In genomic region chr10:19877257-19877656, GRCm38 (mm10) we compare ENCODE assay signal across 24 mouse cellular contexts. TPM values are rescaled to one million over a fixed set of nuclear protein-coding genes. Genes with fewer than 3 reads are reported as not detected.
DNase-seq lines count a peak whose midpoint lies in the region; ATAC-seq and TF ChIP-seq lines count a peak whose summit lies in the region.
"Had no signal": no experiment of that assay in that cellular context is flagged by ENCODE, and none has a peak within 500 bp of the region (broad histone marks: within the 10 kb centered on the region; RNA-seq: fewer than 3 reads in every experiment).

No protein-coding gene starts in this region.

- peak; percentile 78 for ATAC-seq in liver, embryonic 16.5 days (ENCODE audit: low read depth)

- no peaks in the 10 kb centered on the region; the same call in 1 of the 2 replicates for H3K79me2 ChIP-seq in liver, adult 2 months (ENCODE audit: control insufficient read depth, insufficient read depth, low read length)

- no peak overlapping the region for H3K9ac ChIP-seq in liver, adult 2 months (ENCODE audit: low read depth, low read length)
- no peak overlapping the region for H3K9ac ChIP-seq in liver, embryonic 16.5 days (ENCODE audit: low read depth, low read length)
- H3K9ac ChIP-seq: forebrain, embryonic 12.5 days; heart, embryonic 13.5 days; limb, embryonic 15.5 days; midbrain, embryonic 13.5 days had no signal

- H3K27ac ChIP-seq in liver, adult 2 months (replicated peaks; ENCODE audit: insufficient read depth, low read depth, low read length), result 0 out of 2 replicates have a peak overlapping the region, but pooled peaks have one; percentile 25
- H3K27ac ChIP-seq in liver, embryonic 16.5 days (ENCODE audit: low read length), result peak overlapping the region; percentile 53
- H3K27ac ChIP-seq: forebrain, embryonic 12.5 days; heart, embryonic 13.5 days; hindbrain, postnatal 0 days; limb, embryonic 15.5 days had no signal

- peaks cover 16% of the 10 kb centered on the region for H3K36me3 ChIP-seq in liver, adult 2 months (ENCODE audit: control insufficient read depth, insufficient read depth, low read length)
- H3K36me3 ChIP-seq in liver, embryonic 16.5 days (ENCODE audit: control insufficient read depth, insufficient read depth), result no peaks in the 10 kb centered on the region
- H3K36me3 ChIP-seq: forebrain, embryonic 12.5 days; limb, embryonic 15.5 days; midbrain, embryonic 13.5 days had no signal

- H3K4me3 ChIP-seq in liver, adult 2 months (ENCODE audit: insufficient read depth, low read depth, low read length), result no peak overlapping the region
- no peak overlapping the region for H3K4me3 ChIP-seq in liver, embryonic 16.5 days (ENCODE audit: low read depth, low read length)
- H3K4me3 ChIP-seq: forebrain, embryonic 12.5 days; heart, embryonic 13.5 days; limb, embryonic 15.5 days; midbrain, embryonic 13.5 days; myocyte had no signal

- intact Hi-C loops in heart, postnatal 25 days (cut with DNase I), result no loop called here

- H3K9me3 ChIP-seq in liver, embryonic 16.5 days (replicated peaks; ENCODE audit: control insufficient read depth, low read length), result no peaks in the 10 kb centered on the region
- H3K9me3 ChIP-seq: forebrain, embryonic 12.5 days; G1E; heart, embryonic 13.5 days; limb, embryonic 15.5 days; midbrain, embryonic 13.5 days had no signal

- H3K27me3 ChIP-seq in liver, adult 2 months (ENCODE audit: control insufficient read depth, insufficient read depth, low read length), result no peaks in the 10 kb centered on the region
- no peaks in the 10 kb centered on the region for H3K27me3 ChIP-seq in liver, embryonic 16.5 days (ENCODE audit: control insufficient read depth, insufficient read depth, low read depth, low read length)
- H3K27me3 ChIP-seq: forebrain, embryonic 12.5 days; heart, embryonic 13.5 days; limb, embryonic 15.5 days; midbrain, embryonic 13.5 days had no signal

- peaks cover 16% of the 10 kb centered on the region for H3K4me1 ChIP-seq in liver, adult 2 months (ENCODE audit: control insufficient read depth, insufficient read depth, low read length)
- H3K4me1 ChIP-seq in liver, embryonic 16.5 days (ENCODE audit: control insufficient read depth, low read depth, low read length), result no peaks in the 10 kb centered on the region
- H3K4me1 ChIP-seq: heart, embryonic 13.5 days; limb, embryonic 15.5 days; midbrain, embryonic 13.5 days had no signal

- whole genome bisulfite sequencing in liver, adult 2 months, result 29% methylated on average over 8 of the region's 8 CpGs
- WGBS in liver, embryonic 16.5 days (ENCODE audit: insufficient replicate concordance), result 68% methylated on average over 8 of the region's 8 CpGs

- peak overlapping the region; percentile 30; the same call in 1 of the 2 replicates for H3K4me2 ChIP-seq in liver, embryonic 16.5 days (ENCODE audit: low read depth, low read length)
- H3K4me2 ChIP-seq: forebrain, embryonic 12.5 days; heart, embryonic 13.5 days; limb, embryonic 15.5 days; midbrain, embryonic 13.5 days had no signal

- DNase-seq in liver, adult 2 months (ENCODE audit: extremely low read depth, low read depth, low spot score), result peak; percentile 90
- no peak for DNase-seq in liver
- DNase-seq in urinary bladder, postnatal 36 days (ENCODE audit: low spot score in 2 of 2), result peak; percentile 5 to 15
- no peak for DNase-seq in urinary bladder, postnatal 4 days (ENCODE audit: low spot score in 2 of 2)
- peak; percentile 70 for DNase-seq in yolk sac, embryonic 10.5 days (ENCODE audit: low spot score)
- no peak for DNase-seq in thymus, postnatal 36 days
- DNase-seq in heart, postnatal 25 days (ENCODE audit: low spot score), result no peak
- DNase-seq: cerebellum, adult 8-10 months; gastrocnemius, postnatal 10 days; heart, adult 11 months; heart, postnatal 36 days; kidney, adult 2 months; kidney, postnatal 14 days; lung, postnatal 4 days; right cerebral cortex, postnatal 14 days; spleen, adult 18-20 months had no signal

- no peak for TF ChIP-seq POLR2A in liver, adult 2 months (IDR thresholded peaks at IDR 0.05; ENCODE audit: extremely low read depth, insufficient read depth, low read length)

- TF ChIP-seq CTCF in liver, adult 2 months (IDR thresholded peaks at IDR 0.05; ENCODE audit: low read depth, low read length), result no peak

RNA-seq across cellular contexts. Expression of gene Slc35d3, which starts 26.0 kb away (rescaled TPM):
- not detected in 2 replicates for total RNA-seq in liver, adult 2 months (2014; rRNA removed)
- 0.04 TPM in 1 of 2 replicates, not detected in the other for polyA plus RNA-seq in liver, adult 2 months (2012; rRNA removed)
- polyA plus RNA-seq in liver, embryonic 16.5 days (2015; fragmentation: Nextera tagmentation; extraction: Ambion mirVana), result 1.6 and 1.7 TPM in 2 replicates
- not detected for total RNA-seq in heart, postnatal 25 days (2021)
- total RNA-seq: gastrocnemius, postnatal 10 days; heart, postnatal 36 days had no signal
- polyA plus RNA-seq: G1E, myocyte had no signal

RNA-seq across cellular contexts. Expression of gene Pex7, which starts 30.2 kb away (rescaled TPM):
- 112 and 114 TPM in 2 replicates for total RNA-seq in liver, adult 2 months (2014; rRNA removed)
- polyA plus RNA-seq in liver, adult 2 months (2012; rRNA removed), result 118 and 129 TPM in 2 replicates
- 29.5 and 33.1 TPM in 2 replicates for polyA plus RNA-seq in liver, embryonic 16.5 days (2015; fragmentation: Nextera tagmentation; extraction: Ambion mirVana)
- total RNA-seq in heart, postnatal 25 days (2021), result 10 to 100 TPM; 25.5 to 28.9 TPM

RNA-seq across cellular contexts. Expression of gene Map3k5, which starts 57.0 kb away (rescaled TPM):
- total RNA-seq in liver, adult 2 months (2014; rRNA removed), result 25.4 and 26.4 TPM in 2 replicates
- 2.8 and 2.9 TPM in 2 replicates for polyA plus RNA-seq in liver, adult 2 months (2012; rRNA removed)
- polyA plus RNA-seq in liver, embryonic 16.5 days (2015; fragmentation: Nextera tagmentation; extraction: Ambion mirVana), result 0.69 and 0.83 TPM in 2 replicates
- total RNA-seq in heart, postnatal 25 days (2021), result 10 to 100 TPM; 37.0 to 37.7 TPM

Comparison
In these comparisons a context has a peak if more than half of its experiments do, and no peak if none do; other contexts are left out.
1. DNase-seq: peak in liver, adult 2 months (single experiment), urinary bladder, postnatal 36 days (2 of 2) and yolk sac, embryonic 10.5 days (single experiment); none in liver (single experiment), urinary bladder, postnatal 4 days (0 of 2), thymus, postnatal 36 days (0 of 2) and heart, postnatal 25 days (single experiment).